Mouse (Mus musculus) embryonic facial prominence, embryonic 15.5 days (tissue): ENCODE measurements around the gene Tlk2. TPM values are rescaled to one million over a fixed set of nuclear protein-coding genes. Genes with fewer than 3 reads are reported as not detected.
A peak's percentile ranks its signal among the peaks of the same experiment; 100 is the strongest.

Experiments used
- ATAC-seq: fragments of 200-750 bp; cut with Nextera tagmentation; 2 replicates; pipeline ENCODE4 v1.8.0; 2017; ENCODE audit warnings: low read depth, moderate TSS enrichment; ENCODE audit not compliant: insufficient number of reproducible peaks, low FRiP score, low TSS enrichment
- H3K27ac ChIP-seq: fragments of 300-500 bp; sonication (generic); replicated peaks from 2 replicates; pipeline ENCODE4 v1.5.1; 2015; ENCODE audit warnings: mild to moderate bottlenecking, inconsistent platforms
- H3K27me3 ChIP-seq: fragments of 300-500 bp; sonication (generic); 2 replicates; pipeline ENCODE4 v1.6.1; 2015; ENCODE audit warnings: inconsistent platforms
- H3K36me3 ChIP-seq: fragments of 300-500 bp; sonication (generic); 2 replicates; pipeline ENCODE4 v1.6.1; 2015; ENCODE audit warnings: mild to moderate bottlenecking, inconsistent platforms
- H3K4me1 ChIP-seq: fragments of 300-500 bp; sonication (generic); 2 replicates; pipeline ENCODE4 v1.6.1; 2015; ENCODE audit warnings: inconsistent platforms
- H3K4me2 ChIP-seq: fragments of 300-500 bp; sonication (generic); replicated peaks from 2 replicates; pipeline ENCODE4 v1.6.1; 2015; ENCODE audit warnings: mild to moderate bottlenecking, inconsistent platforms
- H3K4me3 ChIP-seq: fragments of 300-500 bp; sonication (generic); replicated peaks from 2 replicates; pipeline ENCODE4 v1.5.1; 2015; ENCODE audit warnings: mild to moderate bottlenecking, inconsistent platforms
- H3K9ac ChIP-seq: fragments of 300-500 bp; sonication (generic); 2 replicates; pipeline ENCODE4 v1.6.1; 2015; ENCODE audit warnings: inconsistent platforms
- H3K9me3 ChIP-seq: fragments of 300-500 bp; sonication (generic); replicated peaks from 2 replicates; pipeline ENCODE4 v1.6.1; 2016; ENCODE audit warnings: inconsistent platforms
- WGBS: fragments of 180-500 bp; shearing (Covaris S2); methylation state at CpG from one replicate; pipeline ENCODE4 v1.1.7; 2015; 5-methylcytosine and 5-hydroxymethylcytosine counted together
- polyA plus RNA-seq: library from polyadenylated mRNA; unstranded; fragments of >200 nt; fragmentation: Nextera tagmentation; extraction: Ambion mirVana; gene quantifications from 2 replicates; pipeline ENCODE4 v1.2.1, GENCODE M21; 2015

The Tlk2 gene
- polyA plus RNA-seq, 1 experiment from 2014 or later = 19.1 TPM

DNA sequence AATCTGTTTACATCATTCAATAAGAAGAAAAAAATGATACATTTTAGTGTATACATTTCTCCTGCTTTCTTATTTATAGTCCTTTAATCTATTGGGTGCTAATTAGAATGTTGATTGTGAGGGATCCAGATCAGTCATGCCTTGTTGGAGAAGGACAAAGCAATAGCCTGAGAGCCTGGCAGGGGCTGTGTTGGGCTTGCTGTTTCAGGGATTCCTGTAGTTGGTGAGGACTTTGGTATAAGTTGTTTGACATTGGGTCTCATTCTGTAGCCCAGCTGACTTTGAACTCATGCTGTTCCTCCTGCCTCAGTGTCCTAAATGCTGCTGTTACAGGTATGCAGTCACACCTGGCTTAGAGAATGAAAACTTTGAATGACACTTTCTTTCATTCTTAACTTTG is 85.9 kb downstream of the Tlk2 start:
- no peak overlapping the region for H3K4me2 ChIP-seq
- ATAC-seq = no peak
- H3K9ac ChIP-seq = no peak overlapping the region
- H3K9me3 ChIP-seq = no peaks in the 10 kb centered on the region
- H3K4me3 ChIP-seq = no peak overlapping the region
- H3K36me3 ChIP-seq = peaks cover 49% of the 10 kb centered on the region
- H3K27ac ChIP-seq = no peak overlapping the region
- no peaks in the 10 kb centered on the region for H3K27me3 ChIP-seq
- H3K4me1 ChIP-seq = no peaks in the 10 kb centered on the region

- H3K4me1 ChIP-seq = no peaks in the 10 kb centered on the region
- H3K9ac ChIP-seq = no peak overlapping the region
- H3K4me2 ChIP-seq = no peak overlapping the region
- H3K36me3 ChIP-seq = peaks cover 45% of the 10 kb centered on the region
- H3K27ac ChIP-seq = no peak overlapping the region
- no peak overlapping the region for H3K4me3 ChIP-seq
- 72% methylated on average over 3 of the region's 3 CpGs for WGBS
- H3K27me3 ChIP-seq = no peaks in the 10 kb centered on the region
- H3K9me3 ChIP-seq = no peaks in the 10 kb centered on the region
- ATAC-seq = no peak
Observed at GRCm38 (mm10) chr11:105264988-105265387, 86.4 kb downstream of the Tlk2 start.

DNA sequence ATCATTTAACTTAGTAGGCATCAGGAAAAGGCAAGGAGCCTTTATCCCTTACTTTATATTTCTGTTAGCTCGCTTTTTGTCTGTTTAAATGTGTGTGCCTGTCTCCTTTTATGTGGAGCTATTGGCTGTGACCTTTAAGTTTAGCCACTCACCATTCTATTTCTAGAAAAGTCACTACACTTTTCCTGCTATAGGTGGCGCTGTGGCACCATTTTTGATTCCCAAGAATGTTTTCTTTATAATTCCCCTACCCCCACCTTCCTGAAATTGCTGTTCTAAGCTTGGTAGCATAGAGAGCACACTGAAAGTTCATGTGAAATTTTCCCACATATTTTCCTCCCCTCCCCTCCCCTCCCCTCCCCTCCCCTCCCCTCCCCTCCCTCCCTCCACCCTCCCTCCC is 91.5 kb downstream of the Tlk2 start:
- no peaks in the 10 kb centered on the region for H3K27me3 ChIP-seq
- H3K27ac ChIP-seq = no peak overlapping the region
- H3K36me3 ChIP-seq = peaks cover 36% of the 10 kb centered on the region
- H3K4me1 ChIP-seq = no peaks in the 10 kb centered on the region
- H3K4me3 ChIP-seq = no peak overlapping the region
- 16% methylated on average over 2 of the region's 2 CpGs for WGBS
- H3K4me2 ChIP-seq = no peak overlapping the region
- H3K9me3 ChIP-seq = no peaks in the 10 kb centered on the region
- H3K9ac ChIP-seq = no peak overlapping the region
- ATAC-seq = no peak

- Histone ChIP-seq H3K27ac (no peak overlapping the region), H3K9ac (no peak overlapping the region), H3K4me3 (no peak overlapping the region), H3K36me3 (peaks cover 46% of the 10 kb centered on the region), H3K4me1 (peaks cover 21% of the 10 kb centered on the region), H3K27me3 (no peaks in the 10 kb centered on the region), H3K9me3 (no peaks in the 10 kb centered on the region), H3K4me2 (no peak overlapping the region)
- ATAC-seq = no peak
- 69% methylated on average over 6 of the region's 6 CpGs for WGBS
Observed at GRCm38 (mm10) chr11:105280456-105280855, 101.8 kb downstream of the Tlk2 start.

DNA sequence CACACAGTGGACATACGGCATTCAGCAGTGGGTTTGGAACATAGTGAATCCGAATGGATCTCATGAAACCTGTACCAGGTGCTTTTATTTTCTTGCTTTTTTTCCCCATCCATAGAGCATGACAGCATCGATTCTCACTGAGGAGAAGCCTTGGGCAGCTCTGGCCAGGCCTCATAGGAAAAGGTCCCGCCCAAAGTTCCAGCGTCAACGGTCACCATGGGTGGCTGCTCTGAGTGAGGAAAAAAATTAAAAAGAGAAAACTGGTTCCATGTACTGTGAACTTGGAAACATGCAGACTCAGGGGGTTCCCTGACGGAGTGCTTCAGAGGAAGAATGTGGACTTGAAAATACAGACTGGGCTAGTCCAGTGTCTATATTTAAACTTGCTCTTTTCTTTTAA is 102.7 kb downstream of the Tlk2 start:
- H3K27me3 ChIP-seq = no peaks in the 10 kb centered on the region
- H3K9ac ChIP-seq = no peak overlapping the region
- no peak overlapping the region for H3K4me3 ChIP-seq
- no peak for ATAC-seq
- H3K36me3 ChIP-seq = peaks cover 43% of the 10 kb centered on the region
- H3K4me2 ChIP-seq = no peak overlapping the region
- no peaks in the 10 kb centered on the region for H3K9me3 ChIP-seq
- H3K27ac ChIP-seq = peak overlapping the region; percentile 71
- H3K4me1 ChIP-seq = peaks cover 26% of the 10 kb centered on the region
- 68% methylated on average over 7 of the region's 7 CpGs for WGBS

GRCm38 (mm10) chr11:105281763-105282459 is 103.3 kb downstream of the Tlk2 start:
- 47% methylated on average over 12 of the region's 12 CpGs for WGBS
- peaks cover 41% of the 10 kb centered on the region for H3K36me3 ChIP-seq

GRCm38 (mm10) chr11:105282460-105282859 is 103.9 kb downstream of the Tlk2 start:
- ATAC-seq = peak; percentile 82
- WGBS = 13% methylated on average over 2 of the region's 2 CpGs
- Histone ChIP-seq H3K27ac (peak overlapping the region; percentile 71; the same call in 1 of the 2 replicates), H3K9ac (no peak overlapping the region), H3K4me2 (no peak overlapping the region), H3K4me3 (no peak overlapping the region), H3K36me3 (peaks cover 40% of the 10 kb centered on the region), H3K9me3 (no peaks in the 10 kb centered on the region), H3K4me1 (peaks cover 26% of the 10 kb centered on the region), H3K27me3 (no peaks in the 10 kb centered on the region)

More at GRCm38 (mm10) chr11:105281763-105282459, 103.3 kb downstream of the Tlk2 start:
- no peak for ATAC-seq
- H3K4me3 ChIP-seq = no peak overlapping the region
- no peaks in the 10 kb centered on the region for H3K27me3 ChIP-seq
- H3K9me3 ChIP-seq = no peaks in the 10 kb centered on the region
- H3K4me1 ChIP-seq = peaks cover 26% of the 10 kb centered on the region
- H3K27ac ChIP-seq = peak overlapping the region; percentile 71
- no peak overlapping the region for H3K4me2 ChIP-seq
- no peak overlapping the region for H3K9ac ChIP-seq

DNA sequence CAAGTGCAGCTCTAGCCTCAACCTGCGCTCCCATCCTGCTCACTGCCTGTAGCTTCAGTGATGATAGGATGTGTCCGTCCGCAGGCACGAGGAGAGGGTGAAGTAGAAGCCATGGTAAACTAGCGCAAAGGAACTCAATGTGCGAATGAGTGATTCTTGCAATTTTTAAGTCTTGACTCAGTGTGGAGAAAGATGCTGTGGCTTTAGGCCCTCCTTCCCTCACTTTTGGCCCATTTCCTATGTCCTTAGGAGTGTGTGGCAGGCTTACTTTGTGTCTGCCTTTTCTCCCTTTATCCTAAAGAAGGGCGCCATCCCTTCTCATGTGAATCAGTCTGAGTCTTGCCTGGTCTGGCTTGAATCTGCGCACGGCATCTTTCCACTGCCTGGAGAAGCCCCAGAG is 104.4 kb downstream of the Tlk2 start:
- Histone ChIP-seq H3K9ac (no peak overlapping the region), H3K4me1 (peaks cover 26% of the 10 kb centered on the region), H3K27ac (peak overlapping the region; percentile 71; the same call in 1 of the 2 replicates), H3K4me3 (no peak overlapping the region), H3K9me3 (no peaks in the 10 kb centered on the region), H3K36me3 (peaks cover 38% of the 10 kb centered on the region), H3K4me2 (no peak overlapping the region), H3K27me3 (no peaks in the 10 kb centered on the region)
- 75% methylated on average over 9 of the region's 9 CpGs for WGBS
- ATAC-seq = no peak

DNA sequence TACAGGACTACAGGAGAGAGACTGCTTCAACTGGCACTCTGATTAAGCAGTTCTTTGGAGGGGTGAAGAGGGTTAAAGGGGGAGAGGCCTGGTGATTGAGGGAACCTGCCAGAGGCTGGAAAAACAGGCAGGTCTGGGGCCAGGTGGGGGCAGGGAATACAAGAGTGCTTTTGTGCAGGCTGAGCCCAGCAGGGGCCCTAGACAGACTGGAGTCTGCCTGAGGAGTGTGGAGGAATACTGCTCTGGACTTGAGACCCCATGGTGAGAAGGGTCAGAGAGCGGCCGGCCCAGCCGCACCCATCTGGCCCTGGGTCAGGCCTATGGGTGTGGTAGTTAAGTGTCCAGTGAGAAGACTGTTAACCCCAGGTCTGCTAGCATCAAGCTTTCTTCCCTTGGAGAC is 107.1 kb downstream of the Tlk2 start:
- no peak overlapping the region for H3K4me2 ChIP-seq
- 31% methylated on average over 3 of the region's 3 CpGs for WGBS

GRCm38 (mm10) chr11:105289403-105289802 is 110.8 kb downstream of the Tlk2 start:
- Histone ChIP-seq H3K27me3 (no peaks in the 10 kb centered on the region), H3K9me3 (no peaks in the 10 kb centered on the region), H3K4me1 (peaks cover 49% of the 10 kb centered on the region), H3K4me2 (no peak overlapping the region), H3K27ac (peak overlapping the region; percentile 48), H3K4me3 (no peak overlapping the region), H3K9ac (no peak overlapping the region), H3K36me3 (peaks cover 23% of the 10 kb centered on the region)
- ATAC-seq = no peak
- 17% methylated on average over 3 of the region's 3 CpGs for WGBS

More for the DNA sequence above, 107.1 kb downstream of the Tlk2 start:
- 0 out of 2 replicates have a peak, but pooled peaks have one; percentile 31 for ATAC-seq
- H3K4me1 ChIP-seq = peaks cover 49% of the 10 kb centered on the region
- H3K27me3 ChIP-seq = no peaks in the 10 kb centered on the region
- H3K27ac ChIP-seq = peak overlapping the region; percentile 23; the same call in 1 of the 2 replicates
- H3K9ac ChIP-seq = no peak overlapping the region
- no peaks in the 10 kb centered on the region for H3K9me3 ChIP-seq
- H3K36me3 ChIP-seq = peaks cover 41% of the 10 kb centered on the region
- H3K4me3 ChIP-seq = no peak overlapping the region

DNA sequence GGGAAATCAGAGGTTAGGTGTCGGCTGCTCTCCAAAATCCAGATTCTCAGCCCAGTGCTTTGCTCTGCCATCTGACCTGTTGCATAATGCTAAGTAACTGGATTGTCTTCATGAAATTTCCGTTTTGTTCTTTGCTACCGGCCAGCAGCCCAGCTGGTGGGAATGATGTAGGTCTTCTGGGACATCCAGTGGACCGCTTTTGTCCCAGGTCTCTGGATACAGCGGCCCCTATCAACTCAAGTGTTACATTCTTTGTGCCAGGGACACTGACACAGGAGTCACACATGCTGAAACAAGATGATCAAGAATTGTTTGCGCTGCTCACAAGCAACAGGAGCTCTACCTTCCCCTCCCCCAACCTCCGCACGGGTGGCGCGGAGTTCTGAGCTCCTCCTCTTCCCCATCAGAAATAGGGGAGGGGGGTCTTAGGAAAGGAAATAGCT is 113.1 kb downstream of the Tlk2 start:
- ATAC-seq = peak; percentile 21; the same call in 1 of the 2 replicates
- Histone ChIP-seq H3K4me1 (peaks cover 53% of the 10 kb centered on the region), H3K4me2 (peak overlapping the region; percentile 56)

More for the DNA sequence above, 113.1 kb downstream of the Tlk2 start:
- Histone ChIP-seq H3K9me3 (no peaks in the 10 kb centered on the region), H3K4me3 (peak overlapping the region; percentile 82), H3K27me3 (no peaks in the 10 kb centered on the region), H3K9ac (peak overlapping the region; percentile 82), H3K27ac (peak overlapping the region; percentile 97), H3K36me3 (peaks cover 13% of the 10 kb centered on the region)
- WGBS = 5% methylated on average over 10 of the region's 10 CpGs
